Mouse (Mus musculus): Measurements from ENCODE around the gene Eef2. TPM values are rescaled to one million over a fixed set of nuclear protein-coding genes. Genes with fewer than 3 reads are reported as not detected.

The Eef2 gene
- total RNA-seq (2015) (394 and 408 TPM in 2 replicates), total RNA-seq (2017) (983 and 1,066 TPM in 2 replicates)

- peak; percentile 68 for ATAC-seq (ENCODE audit: poor library complexity, severe bottlenecking)
These were observed at the start of gene Eef2 for GRCm38 (mm10) chr10:81176466-81177271. TSS of gene Eef2 (plus strand) at chr10:81176631.

GRCm38 (mm10) chr10:81134181-81134587 lies 42.2 kb upstream of the Eef2 start:
- peak; percentile 58 for ATAC-seq (ENCODE audit: poor library complexity, severe bottlenecking)

GRCm38 (mm10) chr10:81134966-81135681 lies 41.3 kb upstream of the Eef2 start, which contains the start of gene Zbtb7a:
TSS of gene Zbtb7a (plus strand) at chr10:81135220.
- ATAC-seq (ENCODE audit: poor library complexity, severe bottlenecking), result no peak

- peak; percentile 10 for ATAC-seq (ENCODE audit: poor library complexity, severe bottlenecking)
These were observed 40.4 kb upstream of the Eef2 start for GRCm38 (mm10) chr10:81135831-81136705.

GRCm38 (mm10) chr10:81136706-81137231 lies 39.7 kb upstream of the Eef2 start:
- ATAC-seq (ENCODE audit: poor library complexity, severe bottlenecking), result no peak

- ATAC-seq (ENCODE audit: poor library complexity, severe bottlenecking), result peak; percentile 70
These were observed 38.9 kb upstream of the Eef2 start for GRCm38 (mm10) chr10:81137252-81138130.

GRCm38 (mm10) chr10:81138131-81138782 lies 38.2 kb upstream of the Eef2 start:
- peak; percentile 6 for ATAC-seq (ENCODE audit: poor library complexity, severe bottlenecking)

- no peak for ATAC-seq (ENCODE audit: poor library complexity, severe bottlenecking)
These were observed 37.5 kb upstream of the Eef2 start for GRCm38 (mm10) chr10:81138821-81139528.

- ATAC-seq (ENCODE audit: poor library complexity, severe bottlenecking), result no peak
These were observed 36.9 kb upstream of the Eef2 start for GRCm38 (mm10) chr10:81139529-81139846.

GRCm38 (mm10) chr10:81140005-81140404 lies 36.4 kb upstream of the Eef2 start:
- no peak for ATAC-seq (ENCODE audit: poor library complexity, severe bottlenecking)

- no peak for ATAC-seq (ENCODE audit: poor library complexity, severe bottlenecking)
These were observed 35.5 kb upstream of the Eef2 start for GRCm38 (mm10) chr10:81140717-81141454.

GRCm38 (mm10) chr10:81141455-81142210 lies 34.8 kb upstream of the Eef2 start:
- ATAC-seq (ENCODE audit: poor library complexity, severe bottlenecking), result no peak

- ATAC-seq (ENCODE audit: poor library complexity, severe bottlenecking), result no peak
These were observed 33.9 kb upstream of the Eef2 start for GRCm38 (mm10) chr10:81142551-81142981.

GRCm38 (mm10) chr10:81143157-81143633 lies 33.2 kb upstream of the Eef2 start:
- ATAC-seq (ENCODE audit: poor library complexity, severe bottlenecking), result peak; percentile 29

- ATAC-seq (ENCODE audit: poor library complexity, severe bottlenecking), result no peak
These were observed 32.5 kb upstream of the Eef2 start for GRCm38 (mm10) chr10:81143845-81144437.

- no peak for ATAC-seq (ENCODE audit: poor library complexity, severe bottlenecking)
These were observed 31.8 kb upstream of the Eef2 start for GRCm38 (mm10) chr10:81144667-81145066.

GRCm38 (mm10) chr10:81145307-81145706 lies 31.1 kb upstream of the Eef2 start:
- no peak for ATAC-seq (ENCODE audit: poor library complexity, severe bottlenecking)
